Mouse (Mus musculus) myocyte (in vitro differentiated cells): ENCODE data around the gene Bcl6b.

Source experiments
- E2F4 ChIP-seq: IDR thresholded peaks from one replicate; pipeline ENCODE4 v1.6.1; 2011; ENCODE audit warnings: mild to moderate bottlenecking, control low read depth, moderate library complexity; ENCODE audit not compliant: insufficient read depth
- MAX ChIP-seq: IDR thresholded peaks from one replicate; pipeline ENCODE4 v1.6.1; 2011; ENCODE audit warnings: low read depth, mild to moderate bottlenecking, control low read depth
- MYOD1 ChIP-seq, 3 experiments: IDR thresholded peaks; one replicate each; pipeline ENCODE4 v1.6.1; 2011; ENCODE audit warnings: control low read depth in 2 of 3, low read depth in 2 of 3, mild to moderate bottlenecking in 2 of 3, moderate library complexity in 1 of 3; ENCODE audit not compliant: insufficient read length in 2 of 3, control insufficient read depth in 1 of 3
- POLR2A ChIP-seq: IDR thresholded peaks from one replicate; pipeline ENCODE4 v1.6.1; 2011; ENCODE audit warnings: low read depth, mild to moderate bottlenecking, control low read depth, moderate library complexity; ENCODE audit not compliant: insufficient read length
- POLR2AphosphoS2 ChIP-seq: IDR thresholded peaks from one replicate; pipeline ENCODE4 v1.6.1; 2011; ENCODE audit warnings: low read depth, control low read depth; ENCODE audit not compliant: insufficient read length
- REST ChIP-seq: IDR thresholded peaks from one replicate; pipeline ENCODE4 v1.6.1; 2011; ENCODE audit warnings: mild to moderate bottlenecking, control low read depth, moderate library complexity; ENCODE audit not compliant: insufficient read depth, insufficient read length
- TCF12 ChIP-seq: IDR thresholded peaks from one replicate; pipeline ENCODE4 v1.6.1; 2011; ENCODE audit warnings: mild to moderate bottlenecking, control low read depth; ENCODE audit not compliant: poor library complexity, insufficient read depth, severe bottlenecking
- USF1 ChIP-seq: IDR thresholded peaks from one replicate; pipeline ENCODE4 v1.6.1; 2011; ENCODE audit warnings: low read depth, mild to moderate bottlenecking, control low read depth, moderate library complexity

DNA sequence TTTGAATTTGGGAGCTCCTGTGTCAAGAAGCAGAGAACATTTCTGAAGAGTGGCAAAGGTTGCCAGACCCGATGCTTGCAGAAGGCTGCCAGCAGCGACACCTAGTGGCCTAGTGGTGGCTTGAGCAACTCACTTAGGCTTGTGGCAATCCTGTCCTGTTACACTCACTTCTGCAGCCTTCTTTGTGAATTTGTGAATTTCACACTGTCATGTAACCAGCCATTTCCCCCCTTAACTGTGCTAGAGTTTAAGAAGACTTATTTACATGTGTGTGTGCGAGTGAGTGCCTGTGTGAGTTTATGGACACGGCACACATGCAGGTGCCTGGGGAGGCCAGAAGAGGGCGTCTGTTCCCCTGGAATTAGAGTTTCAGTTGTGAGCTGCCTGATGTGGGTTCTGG lies 27.9 kb downstream of the Bcl6b start:
- TF ChIP-seq POLR2A (no peak), TCF12 (no peak), REST (no peak), E2F4 (no peak), MYOD1 (IDR thresholded peaks at IDR 0.05; ENCODE audit: control insufficient read depth in 1 of 3, insufficient read length in 2 of 3, low read depth in 2 of 3) (no peak), MAX (no peak), USF1 (no peak), POLR2AphosphoS2 (no peak)
